Mouse (Mus musculus): Measurements from ENCODE around the gene Serpinb9f.
"Not testable (repeated sequence)": the region's sequence is repeated elsewhere in the genome, so short reads cannot be mapped to it uniquely, and the experiment has no call there.

Serpinb9f gene

DNA sequence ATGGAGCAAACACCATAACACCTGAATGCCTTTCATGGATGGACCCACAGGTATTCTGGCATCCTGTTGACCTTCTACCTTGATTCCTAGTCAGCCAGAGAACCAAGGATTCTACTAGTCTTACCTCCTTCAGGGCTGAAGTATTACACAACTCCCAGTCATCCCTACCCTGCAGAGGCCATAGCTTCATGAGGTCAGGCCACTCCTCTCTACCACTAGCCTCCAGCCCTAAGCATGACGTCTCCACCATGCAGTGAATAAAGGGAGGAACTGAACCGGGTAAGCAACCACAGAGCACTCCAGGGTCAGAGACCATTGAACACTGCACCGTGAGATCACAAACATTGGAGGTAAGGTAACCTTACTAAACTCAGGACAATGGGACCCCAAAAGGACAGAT is at the start of gene Serpinb9f:
Gene Serpinb9f, plus strand, starts transcription at position 301 of the 400 bp plus-strand sequence.
- DNase-seq: not testable (repeated sequence)

DNA sequence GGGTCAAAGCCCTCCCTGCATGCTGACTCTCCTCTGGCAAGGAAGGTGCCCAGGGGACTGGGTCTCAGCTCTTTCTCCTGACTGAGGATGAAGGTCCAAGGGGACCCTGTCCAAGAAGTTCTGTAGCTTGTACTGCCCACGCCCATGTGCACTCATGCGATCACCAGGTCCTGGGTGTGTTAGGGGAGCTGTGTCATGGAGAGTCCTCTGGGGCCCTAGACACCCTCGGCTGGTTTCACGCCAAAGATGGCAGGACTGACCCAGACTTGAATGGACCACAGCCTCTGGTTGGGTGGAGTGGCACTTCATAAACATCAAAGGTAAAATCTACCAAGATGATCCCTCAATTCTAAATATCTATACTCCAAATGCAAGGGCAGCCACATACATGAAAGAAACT is 15.2 kb upstream of the Serpinb9f start:
- not testable (repeated sequence) for DNase-seq

DNA sequence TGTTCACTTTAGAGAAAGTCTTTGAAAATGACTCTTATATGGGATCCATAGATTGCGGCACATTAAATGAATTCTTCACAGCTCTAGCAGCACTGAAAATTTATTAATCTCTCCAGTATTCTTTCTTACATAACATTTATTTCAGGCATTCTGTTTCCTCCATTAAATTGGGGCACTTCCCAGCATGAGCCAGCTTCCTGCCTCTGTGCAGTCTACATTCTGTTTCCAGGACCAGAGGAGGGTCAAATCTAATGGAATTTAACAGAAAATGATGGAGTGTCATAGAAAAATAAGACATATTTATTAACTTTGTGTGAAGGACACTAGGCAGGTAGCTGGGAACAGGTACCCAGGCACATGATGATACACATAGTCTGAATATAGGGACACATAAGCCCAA is 32.8 kb downstream of the Serpinb9f start:
- not testable (repeated sequence) for DNase-seq
